Mouse (Mus musculus) mouse embryonic stem cell (cell line): ENCODE measurements around the gene Fer1l4.

ENCODE experiments used
- in situ Hi-C, 2 experiments: fragments of 300-500 bp; cut with MboI; formaldehyde crosslinking; loops; 1 replicate in 1 of 2; 3 replicates in 1 of 2; pipeline ENCODE4 v1.14.3; 2019 to 2020; ENCODE audit warnings: low sequenced_read_pairs in 2 of 2, low pct_unique_long_range_greater_than_20kb in 1 of 2, mixed read lengths in 1 of 2; ENCODE audit not compliant: unreplicated experiment in 1 of 2

Fer1l4 gene

DNA sequence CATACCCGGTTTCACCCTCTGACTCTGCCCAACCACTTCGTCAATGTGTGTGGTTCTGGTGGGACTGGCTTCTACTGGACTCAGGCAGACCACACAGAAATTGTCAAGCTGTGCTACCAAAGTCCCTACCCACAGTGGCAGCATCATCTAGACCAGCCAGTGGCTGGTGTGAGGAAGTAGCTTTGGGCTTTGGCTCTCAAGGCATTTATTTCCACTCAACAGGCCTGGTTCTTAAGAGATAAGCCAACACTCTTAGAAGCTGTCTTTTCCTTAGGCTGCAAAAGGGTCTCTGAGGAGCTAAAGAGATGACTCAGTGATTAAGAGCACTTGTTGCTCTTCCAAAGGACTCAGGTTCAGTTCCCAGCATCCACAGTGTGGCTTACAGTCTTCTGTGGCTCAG is 31.0 kb downstream of the Fer1l4 start:
- in situ Hi-C loops = no loop called here

DNA sequence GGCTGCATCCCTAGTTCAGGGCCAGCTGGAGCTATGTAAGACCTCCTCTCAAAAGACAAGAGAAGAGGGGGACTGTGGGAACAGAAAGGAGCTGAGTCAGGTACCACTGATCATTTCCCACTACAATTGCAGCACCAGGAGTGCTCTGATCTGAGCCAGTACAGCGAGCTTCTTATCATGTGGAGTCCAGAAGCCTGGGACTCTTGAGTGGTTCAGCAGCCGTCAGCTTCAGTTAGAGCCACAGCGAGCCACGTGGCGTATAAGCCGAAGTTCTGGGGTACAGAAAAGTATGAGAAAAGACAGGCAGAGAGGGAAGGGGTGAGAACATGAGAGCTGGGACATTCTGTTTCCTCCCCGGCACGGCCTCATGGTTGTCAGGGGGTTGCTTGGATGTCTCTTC is 31.5 kb downstream of the Fer1l4 start:
- in situ Hi-C loops = no loop called here

DNA sequence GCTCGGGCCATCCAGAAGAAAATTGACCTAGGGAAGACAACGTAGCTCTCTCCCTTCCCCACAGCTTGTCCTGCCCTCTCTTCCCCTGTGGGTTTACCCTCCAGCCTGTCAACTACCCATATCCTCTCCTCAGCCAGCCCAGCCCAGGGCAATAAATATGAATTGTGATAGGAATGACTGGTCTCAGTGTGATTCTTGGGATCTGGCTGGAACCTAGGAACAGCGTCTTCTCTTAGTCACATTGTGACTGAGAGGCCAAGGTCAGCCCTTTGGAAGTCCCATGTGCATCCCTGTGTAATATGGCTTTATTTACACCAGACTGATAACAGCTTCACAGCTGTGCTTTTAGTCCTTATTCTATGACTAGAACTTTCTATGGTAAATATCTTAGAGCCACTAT is 34.6 kb downstream of the Fer1l4 start:
- in situ Hi-C loops = no loop called here

DNA sequence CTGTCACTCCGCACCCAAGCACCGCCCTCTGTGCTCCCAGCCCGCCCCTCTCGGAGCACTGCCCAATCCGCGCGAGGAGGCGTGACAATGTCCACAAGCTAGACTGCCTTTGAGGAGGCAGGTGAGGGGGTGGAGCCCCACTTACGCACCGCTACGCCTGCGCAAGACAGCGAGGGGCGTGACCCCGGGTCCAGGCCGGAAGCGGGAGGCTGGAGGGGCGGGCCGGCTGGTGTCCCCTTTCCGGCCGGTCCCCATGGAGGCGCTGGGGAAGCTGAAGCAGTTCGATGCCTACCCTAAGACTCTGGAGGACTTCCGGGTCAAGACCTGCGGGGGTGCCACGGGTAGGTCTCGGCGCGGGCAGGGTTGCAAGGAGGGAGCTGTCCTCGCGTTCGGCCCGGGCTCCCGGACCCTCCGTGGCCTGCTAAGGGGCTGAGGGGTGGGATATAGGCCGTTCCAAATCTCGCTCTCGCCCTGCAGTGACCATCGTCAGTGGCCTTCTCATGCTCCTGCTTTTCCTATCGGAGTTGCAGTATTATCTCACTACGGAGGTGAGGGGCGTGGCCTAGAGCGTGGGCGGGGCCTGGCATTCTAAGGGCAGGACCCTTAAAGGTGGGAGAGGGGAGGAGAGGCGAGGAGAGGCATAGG is 44.7 kb downstream of the Fer1l4 start, which contains the start of the genes 6430550D23Rik and Ergic3:
Gene 6430550D23Rik (minus strand): TSS at position 90 of the 645 bp plus-strand sequence.
Gene Ergic3 (plus strand): TSS at position 158 of the 645 bp plus-strand sequence.
- in situ Hi-C loops = loop anchor here in 1 of 2 experiments (10.0 kb wide), 1 partner anchor 127 kb away; no protein-coding TSS in a partner anchor

DNA sequence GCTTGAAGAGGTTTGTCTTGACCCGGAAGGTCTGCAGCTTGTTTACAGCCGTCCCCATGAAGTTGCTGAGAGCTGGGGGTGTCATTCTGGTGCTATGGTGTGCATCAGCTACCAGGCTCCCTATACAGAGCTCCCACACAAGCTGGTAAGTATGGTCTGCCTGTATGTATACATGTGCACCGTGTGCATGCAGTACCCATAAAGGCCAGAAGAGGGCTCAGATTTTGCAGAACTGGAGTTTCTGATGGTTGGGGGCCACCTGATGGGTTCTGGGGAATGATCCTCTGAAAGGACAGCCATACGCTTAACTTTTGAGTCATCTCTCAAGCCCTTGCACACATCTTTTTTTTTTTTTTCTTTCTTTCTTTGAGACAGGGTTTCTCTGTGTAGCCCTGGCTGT is 47.4 kb downstream of the Fer1l4 start:
- in situ Hi-C loops = loop anchor here in 1 of 2 experiments (10.0 kb wide), 1 partner anchor 129 kb away; no protein-coding TSS in a partner anchor

DNA sequence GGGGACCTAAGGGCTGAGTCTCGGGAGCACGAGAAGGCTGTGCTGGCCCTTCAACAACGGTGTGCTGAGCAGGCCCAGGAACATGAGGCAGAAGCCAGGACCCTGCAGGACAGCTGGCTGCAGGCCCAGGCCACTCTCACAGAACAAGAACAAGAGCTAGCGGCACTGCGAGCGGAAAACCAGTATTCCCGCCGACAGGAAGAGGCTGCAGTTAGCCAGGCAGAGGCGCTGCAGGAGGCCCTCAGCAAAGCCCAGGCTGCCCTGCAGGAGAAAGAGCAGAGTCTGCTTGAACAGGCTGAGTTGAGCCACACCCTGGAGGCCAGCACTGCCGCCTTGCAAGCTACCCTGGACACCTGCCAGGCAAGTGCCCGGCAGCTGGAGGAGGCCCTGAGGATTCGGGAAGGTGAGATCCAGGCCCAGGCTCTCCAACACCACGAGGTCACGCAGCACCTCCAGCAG is 60.9 kb downstream of the Fer1l4 start:
- in situ Hi-C loops = no loop called here

DNA sequence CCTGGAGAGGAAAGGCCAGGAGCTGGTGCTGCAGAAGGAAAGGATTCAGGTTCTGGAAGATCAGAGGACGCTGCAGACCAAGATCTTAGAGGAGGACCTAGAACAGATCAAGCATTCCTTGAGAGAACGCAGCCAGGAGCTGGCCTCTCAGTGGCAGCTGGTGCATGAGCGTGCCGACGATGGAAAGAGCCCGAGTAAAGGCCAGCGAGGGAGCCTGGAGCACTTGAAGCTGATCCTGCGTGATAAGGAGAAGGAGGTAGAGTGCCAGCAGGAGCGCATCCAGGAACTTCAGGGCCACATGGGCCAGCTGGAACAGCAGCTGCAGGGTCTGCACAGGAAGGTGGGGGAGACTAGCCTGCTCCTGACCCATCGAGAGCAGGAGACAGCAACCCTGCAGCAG is 61.6 kb downstream of the Fer1l4 start:
- in situ Hi-C loops = no loop called here

DNA sequence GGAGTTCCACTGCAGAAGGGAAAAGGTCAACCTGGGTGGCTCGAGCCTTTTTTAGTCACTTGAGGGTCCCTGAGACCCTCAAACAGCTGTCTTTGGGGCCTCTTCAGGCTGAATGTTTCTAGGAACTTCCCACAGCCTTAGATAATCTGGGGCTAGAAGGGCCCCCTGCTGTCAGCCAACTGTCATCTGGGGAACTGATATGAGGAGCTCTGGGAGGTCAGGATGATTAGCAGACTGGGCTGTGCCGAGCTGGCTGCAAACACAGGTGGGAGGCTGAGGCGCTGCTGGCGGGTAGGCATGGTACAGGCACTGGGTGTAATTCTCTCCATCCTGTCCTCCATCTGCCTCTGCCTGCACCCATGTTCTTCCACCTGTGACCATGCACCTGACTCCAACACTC is 63.7 kb downstream of the Fer1l4 start:
- in situ Hi-C loops = no loop called here

DNA sequence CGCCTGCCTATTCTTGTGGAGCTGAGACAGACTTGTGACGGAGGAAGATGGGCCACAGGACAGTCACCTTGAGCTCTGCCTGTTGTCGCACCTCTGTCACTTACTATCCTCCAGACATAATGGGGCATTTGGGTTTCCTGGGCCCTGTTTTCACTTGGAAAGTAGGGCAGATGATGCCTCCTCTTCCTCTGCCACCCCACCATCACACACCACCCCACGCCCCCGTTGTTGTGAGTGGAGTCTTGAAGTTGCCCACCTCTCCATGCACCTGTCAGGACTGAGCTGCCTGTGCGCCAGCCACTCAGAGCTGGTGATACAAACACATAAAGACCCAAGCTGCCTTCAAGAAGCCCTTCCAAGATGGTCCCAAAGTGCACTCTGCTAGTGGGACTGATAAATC is 65.6 kb downstream of the Fer1l4 start:
- in situ Hi-C loops = no loop called here

DNA sequence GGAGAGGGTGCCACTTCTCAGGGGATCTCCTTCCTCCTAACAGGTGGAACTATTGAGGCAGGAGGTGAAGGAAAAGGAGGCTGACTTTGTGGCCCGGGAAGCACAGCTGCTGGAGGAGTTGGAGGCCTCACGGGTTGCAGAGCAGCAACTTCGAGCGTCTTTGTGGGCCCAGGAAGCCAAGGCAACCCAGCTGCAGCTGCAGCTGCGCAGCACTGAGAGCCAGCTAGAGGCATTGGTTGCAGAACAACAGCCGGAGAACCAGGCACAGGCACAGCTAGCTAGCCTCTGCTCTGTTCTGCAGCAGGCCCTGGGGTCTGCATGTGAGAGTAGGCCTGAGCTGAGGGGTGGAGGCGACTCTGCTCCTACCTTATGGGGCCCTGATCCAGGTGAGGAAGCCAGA is 67.0 kb downstream of the Fer1l4 start:
- in situ Hi-C loops = no loop called here

DNA sequence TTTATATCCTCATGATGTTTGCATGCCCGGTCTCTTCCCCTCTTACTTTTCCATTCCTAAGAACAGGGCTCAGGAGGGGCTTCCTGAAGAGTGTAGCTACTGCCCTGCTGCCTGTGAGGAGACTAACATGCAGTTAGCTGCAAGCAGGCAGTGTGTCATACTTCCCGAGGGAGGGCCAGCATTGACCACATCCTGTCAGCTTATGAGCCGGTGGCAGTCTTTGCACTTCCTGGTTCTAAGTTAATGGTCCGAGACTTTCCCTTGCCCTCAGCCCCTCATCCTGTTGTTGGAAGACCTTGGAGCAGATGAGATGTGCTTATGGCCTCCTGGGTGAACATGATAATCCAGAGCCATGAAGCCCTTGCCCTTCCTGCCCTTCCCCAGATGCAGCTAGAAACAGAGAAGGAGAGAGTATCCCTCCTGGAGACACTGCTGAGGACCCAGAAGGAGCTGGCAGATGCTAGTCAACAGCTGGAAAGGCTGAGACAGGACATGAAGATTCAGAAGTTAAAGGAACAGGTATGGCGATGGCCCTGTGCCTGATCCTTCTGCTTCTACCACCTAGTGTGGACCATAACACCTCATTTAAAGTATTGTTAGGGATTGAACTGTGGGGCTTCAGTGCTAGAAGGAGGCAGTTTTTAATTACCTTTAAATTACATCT is 73.3 kb downstream of the Fer1l4 start:
- in situ Hi-C loops = no loop called here

DNA sequence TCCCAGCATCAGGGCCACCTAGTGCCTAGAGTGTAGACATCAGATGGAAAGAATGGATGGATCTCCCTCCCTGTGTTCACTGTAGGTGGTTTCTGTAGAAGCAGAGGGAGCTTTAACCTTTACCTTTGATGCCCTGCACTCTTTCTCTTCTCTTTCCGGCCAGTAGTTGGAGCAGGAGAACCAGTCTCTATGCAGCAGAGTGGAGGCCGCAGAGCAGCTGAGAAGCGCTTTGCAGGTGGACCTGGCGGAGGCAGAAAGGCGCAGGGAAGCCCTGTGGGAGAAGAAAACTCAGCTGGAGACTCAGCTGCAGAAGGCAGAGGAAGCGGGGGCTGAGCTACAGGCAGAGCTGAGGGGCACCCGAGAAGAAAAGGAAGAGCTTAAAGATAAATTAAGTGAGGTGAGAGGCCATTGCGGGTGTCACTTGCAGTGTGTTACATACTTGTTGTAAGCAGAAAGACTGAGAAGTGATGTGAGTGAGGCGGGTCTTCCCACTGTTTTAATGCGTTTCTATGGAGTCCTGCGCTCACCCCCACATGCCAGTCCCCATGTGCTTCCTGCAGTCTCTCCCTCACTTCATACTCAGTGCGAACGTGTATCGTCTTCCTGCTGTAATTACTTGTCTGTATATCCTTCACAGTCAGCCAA is 78.5 kb downstream of the Fer1l4 start:
- in situ Hi-C loops = no loop called here

DNA sequence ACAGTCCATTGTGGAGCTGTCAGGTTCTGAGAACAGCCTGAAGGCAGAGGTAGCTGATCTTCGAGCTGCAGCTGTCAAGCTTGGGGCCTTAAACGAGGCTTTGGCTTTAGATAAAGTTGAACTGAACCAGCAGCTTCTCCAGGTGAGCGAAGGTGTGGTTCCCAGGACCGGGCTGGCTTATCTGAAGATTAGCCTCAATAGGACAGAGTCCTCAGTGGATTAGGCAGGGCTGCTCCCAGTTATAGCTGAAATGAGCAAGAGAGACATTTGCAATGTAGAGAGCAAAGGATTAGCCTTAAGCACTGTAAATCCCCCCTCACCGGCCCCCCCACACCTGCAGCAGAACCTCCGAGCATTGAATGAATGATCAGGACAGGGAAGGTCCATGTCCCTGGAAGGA is 79.4 kb downstream of the Fer1l4 start:
- in situ Hi-C loops = no loop called here
